Mouse (Mus musculus) midbrain, embryonic 16.5 days (tissue): ENCODE results near the gene Tcp11l1. TPM values are rescaled to one million over a fixed set of nuclear protein-coding genes. Genes with fewer than 3 reads are reported as not detected.
A peak's percentile ranks its signal among the peaks of the same experiment; 100 is the strongest.

ENCODE experiments used
- ATAC-seq: fragments of 200-750 bp; cut with Nextera tagmentation; 2 replicates; pipeline ENCODE4 v1.8.0; 2017; ENCODE audit warnings: moderate TSS enrichment
- H3K27ac ChIP-seq: fragments of 300-500 bp; sonication (generic); 2 replicates; pipeline ENCODE4 v1.5.1; 2014; ENCODE audit warnings: mild to moderate bottlenecking, low read length, mixed read lengths
- H3K27me3 ChIP-seq: fragments of 300-500 bp; sonication (generic); 2 replicates; pipeline ENCODE4 v1.6.1; 2014; ENCODE audit warnings: low read depth, low read length, mixed read lengths; ENCODE audit not compliant: control insufficient read depth, insufficient read depth
- H3K36me3 ChIP-seq: fragments of 300-500 bp; sonication (generic); 2 replicates; pipeline ENCODE4 v1.6.1; 2014; ENCODE audit warnings: mild to moderate bottlenecking, low read length, moderate library complexity, mixed read lengths; ENCODE audit not compliant: control insufficient read depth, insufficient read depth
- H3K4me1 ChIP-seq: fragments of 300-500 bp; sonication (generic); 2 replicates; pipeline ENCODE4 v1.6.1; 2014; ENCODE audit warnings: mild to moderate bottlenecking, low read length, mixed read lengths; ENCODE audit not compliant: control insufficient read depth, insufficient read depth
- H3K4me2 ChIP-seq: fragments of 300-500 bp; sonication (generic); 2 replicates; pipeline ENCODE4 v1.6.1; 2014; ENCODE audit warnings: mild to moderate bottlenecking, low read length, mixed read lengths
- H3K4me3 ChIP-seq: fragments of 300-500 bp; sonication (generic); 2 replicates; pipeline ENCODE4 v1.5.1; 2014; ENCODE audit warnings: low read depth, mild to moderate bottlenecking, low read length, moderate library complexity, mixed read lengths
- H3K9ac ChIP-seq: fragments of 300-500 bp; sonication (generic); 2 replicates; pipeline ENCODE4 v1.6.1; 2014; ENCODE audit warnings: low read depth, low read length, mixed read lengths
- H3K9me3 ChIP-seq: fragments of 300-500 bp; sonication (generic); replicated peaks from 2 replicates; pipeline ENCODE4 v1.6.1; 2014; ENCODE audit warnings: mild to moderate bottlenecking, low read length, mixed read lengths; ENCODE audit not compliant: control insufficient read depth, poor library complexity, severe bottlenecking
- WGBS: fragments of 180-500 bp; shearing (Covaris S2); extraction: QIAGEN DNeasy Blood & Tissue Kit; methylation state at CpG from one replicate; pipeline ENCODE4 v1.1.7; 2014; 5-methylcytosine and 5-hydroxymethylcytosine counted together
- polyA plus RNA-seq: library from polyadenylated mRNA; unstranded; fragments of >200 nt; fragmentation: Nextera tagmentation; extraction: Ambion mirVana; gene quantifications from 2 replicates; pipeline ENCODE4 v1.2.1, GENCODE M21; 2015

Gene Tcp11l1
- polyA plus RNA-seq = 54.5 and 55.7 TPM in 2 replicates

DNA sequence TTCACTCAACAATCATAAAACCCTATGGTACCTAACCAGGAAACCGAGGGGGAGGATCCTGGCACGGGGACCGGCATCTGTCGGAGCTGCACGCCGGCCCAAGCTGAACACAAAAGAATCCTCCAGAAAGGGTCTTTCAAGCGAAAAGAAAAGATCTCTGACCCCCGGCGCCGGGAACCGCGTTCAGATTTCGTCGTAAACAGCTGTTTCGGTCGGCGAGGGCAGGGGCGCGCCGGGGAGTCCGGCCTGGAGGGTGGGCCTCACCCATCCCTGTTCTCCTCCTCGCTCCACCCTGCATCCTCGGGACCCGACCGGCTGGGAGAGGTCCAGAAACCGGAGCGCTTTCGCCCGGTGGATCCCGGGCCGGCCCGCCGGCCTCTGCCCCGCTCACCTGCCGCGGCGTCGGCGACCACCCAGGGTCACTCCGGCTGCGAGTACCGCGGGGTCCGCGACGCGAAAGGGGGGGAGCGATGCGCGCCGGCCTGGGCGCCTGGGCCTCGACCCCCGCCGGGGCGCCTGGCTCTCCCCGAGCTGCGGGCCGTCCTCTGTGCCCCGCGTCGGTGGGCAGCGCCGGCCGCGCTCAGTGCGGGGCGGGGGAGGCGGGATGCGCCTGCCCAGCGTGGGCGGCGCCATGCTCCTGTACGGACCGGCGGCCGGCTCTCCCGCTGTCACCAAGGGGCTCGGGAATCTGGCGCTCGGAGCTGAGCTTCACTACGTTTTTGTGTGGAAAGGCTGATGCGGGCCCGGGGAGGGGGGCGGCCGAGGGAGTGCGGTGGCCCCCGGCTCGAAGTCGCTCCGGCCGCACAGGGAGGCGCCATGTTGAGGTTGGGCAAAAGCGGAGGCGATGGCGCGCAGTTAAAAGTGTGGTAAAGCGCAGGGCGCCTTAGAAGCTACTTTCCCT is at the start of gene Tcp11l1:
Tcp11l1 (minus strand) TSS at position 585 of the 901 bp plus-strand sequence.
- under 1% methylated on average over 79 of the region's 99 CpGs for WGBS
- no peaks in the 10 kb centered on the region for H3K36me3 ChIP-seq
- peak within 1 kb of the TSS; percentile 89 for H3K9ac ChIP-seq
- H3K4me1 ChIP-seq = peaks cover 11% of the 10 kb centered on the region
- H3K9me3 ChIP-seq = no peaks in the 10 kb centered on the region
- H3K4me2 ChIP-seq = peak within 1 kb of the TSS; percentile 56
- H3K27me3 ChIP-seq = no peaks in the 10 kb centered on the region
- peak; percentile 98 for ATAC-seq
- H3K4me3 ChIP-seq = peak within 1 kb of the TSS; percentile 79
- H3K27ac ChIP-seq = peak within 1 kb of the TSS; percentile 92

GRCm38 (mm10) chr2:104750611-104751010 is 38.6 kb upstream of the Tcp11l1 start:
- no peak overlapping the region for H3K4me3 ChIP-seq
- no peak for ATAC-seq
- H3K4me2 ChIP-seq = no peak overlapping the region
- no peaks in the 10 kb centered on the region for H3K27me3 ChIP-seq
- H3K4me1 ChIP-seq = no peaks in the 10 kb centered on the region
- no peak overlapping the region for H3K9ac ChIP-seq
- H3K9me3 ChIP-seq = no peaks in the 10 kb centered on the region
- H3K36me3 ChIP-seq = no peaks in the 10 kb centered on the region; the same call in none of the 2 replicates
- 69% methylated on average over 3 of the region's 3 CpGs for WGBS
- no peak overlapping the region for H3K27ac ChIP-seq

DNA sequence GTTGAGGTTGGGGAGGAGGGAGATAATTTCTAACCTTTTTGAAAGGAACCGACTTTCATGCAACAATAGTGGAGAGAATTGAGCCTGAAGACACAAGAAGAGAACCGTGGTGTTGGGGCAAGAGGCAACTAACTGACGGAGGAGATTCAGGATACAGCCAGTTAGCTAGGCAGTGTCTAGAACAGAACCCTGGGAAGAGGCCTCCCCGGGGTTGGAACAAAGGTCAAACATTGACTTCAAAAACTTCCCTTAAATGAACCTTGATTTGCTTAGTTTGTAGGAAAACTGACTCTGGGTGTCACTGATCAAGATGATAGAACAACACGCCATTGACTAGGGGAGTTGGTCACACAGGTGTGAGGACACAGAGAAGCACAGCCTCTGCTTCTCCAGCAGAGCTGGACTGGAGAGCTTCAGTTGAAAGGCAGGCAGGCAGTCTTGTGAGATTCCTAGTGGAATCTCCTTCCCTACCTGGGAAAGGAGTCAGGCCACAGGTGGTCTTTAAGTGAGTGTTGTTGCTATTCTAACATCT is 36.7 kb upstream of the Tcp11l1 start:
- H3K4me1 ChIP-seq = no peaks in the 10 kb centered on the region
- H3K9me3 ChIP-seq = no peaks in the 10 kb centered on the region
- H3K36me3 ChIP-seq = no peaks in the 10 kb centered on the region; the same call in none of the 2 replicates
- H3K4me2 ChIP-seq = no peak overlapping the region
- H3K4me3 ChIP-seq = no peak overlapping the region
- ATAC-seq = no peak
- no peak overlapping the region for H3K9ac ChIP-seq
- WGBS = 85% methylated on average over 5 of the region's 5 CpGs
- no peak overlapping the region for H3K27ac ChIP-seq
- no peaks in the 10 kb centered on the region for H3K27me3 ChIP-seq

DNA sequence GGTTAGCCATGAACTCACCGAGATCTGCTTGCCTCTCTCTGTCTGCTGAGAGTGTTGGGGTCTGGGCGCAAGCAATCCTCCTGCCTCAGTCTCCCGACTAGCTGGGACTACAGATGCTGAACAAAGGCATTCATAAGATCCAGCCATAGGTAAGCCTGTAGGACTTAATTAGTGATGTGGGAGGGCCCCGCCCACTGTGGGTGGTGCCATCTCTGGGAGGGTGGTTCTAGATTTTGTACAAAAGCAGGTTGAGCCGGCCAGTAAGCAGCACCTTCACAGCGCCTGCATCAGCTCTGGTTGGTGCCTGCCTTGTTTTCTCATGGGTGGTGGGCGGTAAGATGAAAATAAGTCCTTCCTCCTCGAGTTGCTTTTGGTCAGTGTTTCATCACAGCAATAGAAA is 34.3 kb upstream of the Tcp11l1 start:
- Histone ChIP-seq H3K27me3 (peaks cover 5% of the 10 kb centered on the region; the same call in 1 of the 2 replicates), H3K27ac (no peak overlapping the region), H3K4me3 (no peak overlapping the region), H3K4me2 (no peak overlapping the region), H3K36me3 (no peaks in the 10 kb centered on the region), H3K9me3 (no peaks in the 10 kb centered on the region), H3K4me1 (peaks cover 5% of the 10 kb centered on the region), H3K9ac (no peak overlapping the region)
- no peak for ATAC-seq
- 63% methylated on average over 8 of the region's 8 CpGs for WGBS

DNA sequence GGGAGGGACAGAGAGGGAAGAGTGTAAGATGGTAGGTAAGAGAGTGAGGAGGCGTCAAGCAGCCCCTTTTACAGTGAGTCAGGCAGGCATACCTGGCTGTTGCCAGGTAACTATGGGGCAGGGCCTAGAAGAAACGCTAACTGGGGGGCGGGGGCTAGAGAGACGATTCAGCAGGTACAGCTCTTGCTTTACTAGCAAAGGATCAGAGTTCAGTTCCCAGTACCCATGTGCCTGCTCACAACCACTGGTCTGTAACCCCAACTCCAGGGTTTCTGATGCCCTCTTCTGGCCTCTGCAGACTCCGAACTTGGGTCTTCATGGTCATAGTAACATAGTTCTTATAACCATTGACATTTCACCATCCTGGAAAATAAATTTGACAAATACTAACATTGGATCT is 32.0 kb upstream of the Tcp11l1 start:
- ATAC-seq = no peak
- Histone ChIP-seq H3K4me2 (no peak overlapping the region), H3K27ac (no peak overlapping the region), H3K4me3 (no peak overlapping the region), H3K36me3 (no peaks in the 10 kb centered on the region), H3K27me3 (peaks cover 12% of the 10 kb centered on the region; the same call in 1 of the 2 replicates), H3K9ac (no peak overlapping the region), H3K9me3 (no peaks in the 10 kb centered on the region), H3K4me1 (peaks cover 5% of the 10 kb centered on the region)
- WGBS = 63% methylated on average over 5 of the region's 5 CpGs

DNA sequence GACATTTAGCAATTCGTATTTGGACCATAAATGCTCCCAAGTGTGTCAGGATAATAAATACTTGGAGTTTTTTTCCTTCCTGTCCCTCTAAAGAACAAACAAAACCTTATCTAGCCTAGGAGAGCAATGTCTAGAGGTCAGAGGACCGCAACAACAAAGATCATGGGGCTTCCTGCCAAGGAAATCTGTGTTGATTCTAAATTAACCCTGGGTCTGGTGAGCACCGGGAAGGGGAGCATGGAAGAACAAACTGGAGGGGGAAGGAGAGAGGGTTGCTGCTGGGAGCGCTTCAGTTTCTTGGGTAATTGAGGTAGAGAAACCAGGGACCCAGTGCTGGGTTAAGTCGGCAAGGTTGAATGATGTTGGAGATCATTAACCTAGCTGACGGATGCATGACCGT is 31.2 kb upstream of the Tcp11l1 start:
- no peak overlapping the region for H3K27ac ChIP-seq
- no peak overlapping the region for H3K9ac ChIP-seq
- H3K4me3 ChIP-seq = peak overlapping the region; percentile 80; the same call in 1 of the 2 replicates
- peaks cover 5% of the 10 kb centered on the region for H3K4me1 ChIP-seq
- H3K9me3 ChIP-seq = no peaks in the 10 kb centered on the region
- ATAC-seq = peak; percentile 25; the same call in 1 of the 2 replicates
- 24% methylated on average over 7 of the region's 7 CpGs for WGBS
- H3K27me3 ChIP-seq = peaks cover 12% of the 10 kb centered on the region; the same call in 1 of the 2 replicates
- peak overlapping the region; percentile 99 for H3K4me2 ChIP-seq
- no peaks in the 10 kb centered on the region for H3K36me3 ChIP-seq

DNA sequence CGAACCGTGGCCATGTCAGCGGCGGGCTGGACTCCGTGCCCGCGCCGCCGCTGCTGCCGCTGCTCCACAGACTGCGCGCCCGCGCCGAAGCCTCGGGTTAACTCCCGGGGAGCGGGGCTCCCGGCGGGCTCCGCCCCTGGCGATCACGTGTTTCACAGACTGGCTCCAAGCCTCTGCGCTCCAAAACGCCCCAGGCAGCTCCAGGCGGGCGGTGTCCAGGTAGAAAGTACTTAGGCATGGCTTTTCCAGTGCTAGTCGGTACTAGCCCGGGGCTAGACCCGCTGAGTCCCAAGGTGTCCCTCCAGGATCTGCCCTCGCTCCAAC is 30.7 kb upstream of the Tcp11l1 start, which contains the start of gene Depdc7:
Depdc7 (minus strand) TSS at position 138 of the 324 bp plus-strand sequence.
- H3K36me3 ChIP-seq = no peaks in the 10 kb centered on the region
- H3K9ac ChIP-seq = peak within 1 kb of the TSS; percentile 72
- ATAC-seq = peak; percentile 90
- H3K4me2 ChIP-seq = peak within 1 kb of the TSS; percentile 99
- peaks cover 5% of the 10 kb centered on the region for H3K4me1 ChIP-seq
- no peaks in the 10 kb centered on the region for H3K9me3 ChIP-seq
- no peak within 1 kb of the TSS for H3K27ac ChIP-seq
- peaks cover 12% of the 10 kb centered on the region; the same call in 1 of the 2 replicates for H3K27me3 ChIP-seq
- WGBS = under 1% methylated on average over 31 of the region's 31 CpGs
- peak within 1 kb of the TSS; percentile 80 for H3K4me3 ChIP-seq

DNA sequence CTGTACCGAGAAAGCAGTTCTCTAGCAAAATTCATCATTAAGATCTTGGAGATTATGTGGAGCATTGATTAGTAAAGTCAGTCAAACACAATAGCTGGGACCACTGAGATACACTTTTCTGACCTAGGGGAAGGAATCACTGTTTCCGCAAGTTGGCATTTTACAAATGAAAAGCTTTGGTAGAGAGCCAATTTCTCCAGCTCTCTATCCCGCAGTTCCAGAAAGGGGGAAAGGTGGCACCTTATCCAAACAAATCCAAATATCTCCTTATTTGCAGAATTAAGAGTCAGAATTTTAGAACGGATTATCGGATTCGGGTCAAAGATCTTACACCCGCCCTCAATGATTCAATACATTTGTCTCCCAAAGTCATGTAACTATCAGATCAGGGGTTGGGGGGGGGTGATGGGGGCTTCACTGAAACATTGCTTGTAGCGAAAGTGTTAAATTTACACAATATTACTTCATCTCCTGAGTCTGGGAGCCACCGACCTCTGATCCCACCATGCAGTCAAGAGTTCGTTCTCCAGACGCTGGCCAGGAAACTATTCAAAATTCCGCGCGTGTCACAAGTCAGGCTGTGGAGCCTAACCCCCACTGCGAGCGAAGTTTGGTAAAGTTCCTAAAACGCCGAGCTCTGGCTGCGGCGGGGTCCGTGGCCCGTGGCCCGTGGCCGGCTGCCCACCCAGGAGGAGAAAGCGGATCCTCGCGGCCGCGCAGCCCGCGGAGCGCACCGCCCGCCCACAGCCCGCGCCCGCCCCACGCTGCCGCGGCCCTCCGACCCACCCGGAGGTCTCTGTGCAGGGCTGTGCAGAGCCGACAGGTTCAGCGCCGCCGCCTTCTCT is 30.1 kb upstream of the Tcp11l1 start:
- peaks cover 12% of the 10 kb centered on the region; the same call in 1 of the 2 replicates for H3K27me3 ChIP-seq
- 3% methylated on average over 42 of the region's 46 CpGs for WGBS
- H3K9ac ChIP-seq = peak overlapping the region; percentile 72
- H3K4me2 ChIP-seq = peak overlapping the region; percentile 99
- H3K27ac ChIP-seq = no peak overlapping the region
- H3K9me3 ChIP-seq = no peaks in the 10 kb centered on the region
- no peaks in the 10 kb centered on the region for H3K36me3 ChIP-seq
- peak overlapping the region; percentile 80 for H3K4me3 ChIP-seq
- ATAC-seq = peak; percentile 36
- peaks cover 5% of the 10 kb centered on the region for H3K4me1 ChIP-seq
